Mouse (Mus musculus) liver, embryonic 15.5 days (tissue): ENCODE results near the gene Jup. TPM values are rescaled to one million over a fixed set of nuclear protein-coding genes. Genes with fewer than 3 reads are reported as not detected.

Source experiments
- ATAC-seq: fragments of 200-750 bp; cut with Nextera tagmentation; 2 replicates; pipeline ENCODE4 v1.8.0; 2017; ENCODE audit warnings: moderate number of reproducible peaks, mild to moderate bottlenecking, moderate library complexity; ENCODE audit not compliant: insufficient read depth
- H3K27ac ChIP-seq: fragments of 300-500 bp; sonication (generic); replicated peaks from 2 replicates; pipeline ENCODE4 v1.5.1; 2015; ENCODE audit warnings: mild to moderate bottlenecking, inconsistent platforms
- H3K27me3 ChIP-seq: fragments of 300-500 bp; sonication (generic); 2 replicates; pipeline ENCODE4 v1.6.1; 2015; ENCODE audit warnings: mild to moderate bottlenecking, inconsistent platforms
- H3K36me3 ChIP-seq: fragments of 300-500 bp; sonication (generic); replicated peaks from 2 replicates; pipeline ENCODE4 v1.6.1; 2015; ENCODE audit warnings: moderate library complexity, mild to moderate bottlenecking, inconsistent platforms
- H3K4me1 ChIP-seq: fragments of 300-500 bp; sonication (generic); replicated peaks from 2 replicates; pipeline ENCODE4 v1.6.1; 2015; ENCODE audit warnings: inconsistent platforms
- H3K4me2 ChIP-seq: fragments of 300-500 bp; sonication (generic); 2 replicates; pipeline ENCODE4 v1.6.1; 2015; ENCODE audit warnings: moderate library complexity, mild to moderate bottlenecking, inconsistent platforms
- H3K4me3 ChIP-seq: fragments of 300-500 bp; sonication (generic); replicated peaks from 2 replicates; pipeline ENCODE4 v1.5.1; 2015; ENCODE audit warnings: mild to moderate bottlenecking, inconsistent platforms
- H3K9ac ChIP-seq: fragments of 300-500 bp; sonication (generic); 2 replicates; pipeline ENCODE4 v1.6.1; 2015; ENCODE audit warnings: moderate library complexity, mild to moderate bottlenecking, inconsistent platforms
- H3K9me3 ChIP-seq: fragments of 300-500 bp; sonication (generic); replicated peaks from 2 replicates; pipeline ENCODE4 v1.6.1; 2016; ENCODE audit warnings: inconsistent platforms
- WGBS: fragments of 180-500 bp; shearing (Covaris S2); methylation state at CpG from one replicate; pipeline ENCODE4 v1.1.7; 2015; ENCODE audit warnings: mixed read lengths; ENCODE audit not compliant: insufficient replicate concordance; 5-methylcytosine and 5-hydroxymethylcytosine counted together
- polyA plus RNA-seq: library from polyadenylated mRNA; unstranded; fragments of >200 nt; fragmentation: Nextera tagmentation; extraction: Ambion mirVana; gene quantifications from 2 replicates; pipeline ENCODE4 v1.2.1, GENCODE M21; 2015

The Jup gene
- polyA plus RNA-seq, 1 experiment from 2014 or later = 14.0 TPM

DNA sequence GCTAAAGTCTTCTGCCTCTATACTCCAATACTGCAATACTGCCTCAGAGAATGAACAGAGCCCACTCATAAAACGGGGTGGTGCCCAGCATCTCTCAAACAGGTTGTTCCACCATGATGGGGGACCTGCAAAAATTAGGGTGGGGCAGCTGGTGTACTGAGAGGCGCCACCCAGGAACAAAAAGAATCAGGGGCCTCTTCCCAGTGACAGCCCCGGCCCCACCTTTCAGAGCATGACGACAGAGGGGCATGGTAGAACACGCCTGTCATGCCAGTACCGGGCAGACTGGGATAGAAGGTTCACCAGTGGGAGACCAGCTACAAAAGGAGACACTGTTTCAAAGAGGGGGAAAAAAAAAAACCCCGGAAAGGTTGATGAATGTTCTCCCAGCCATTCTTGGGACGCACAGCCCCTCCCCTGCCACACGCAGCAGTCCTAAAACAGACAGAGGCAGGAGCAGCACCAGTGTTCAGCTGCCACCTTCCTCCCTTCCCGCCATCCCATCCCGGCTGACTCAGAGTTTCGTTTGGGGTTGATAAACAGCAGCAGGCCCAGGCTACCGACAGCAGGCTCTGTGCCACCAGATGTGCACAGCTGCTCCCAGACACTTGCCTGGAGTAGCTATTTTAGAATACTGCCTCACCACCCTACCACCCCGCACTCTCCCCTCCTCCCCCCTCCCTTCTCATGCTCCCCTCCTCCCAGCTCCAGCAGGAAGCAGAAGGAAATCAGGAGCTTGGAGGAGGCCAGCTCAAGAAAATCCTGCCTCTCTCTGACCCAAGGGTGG lies 9.8 kb downstream of the Jup start:
- peaks cover 49% of the 10 kb centered on the region for H3K4me1 ChIP-seq
- WGBS = 37% methylated on average over 14 of the region's 14 CpGs

DNA sequence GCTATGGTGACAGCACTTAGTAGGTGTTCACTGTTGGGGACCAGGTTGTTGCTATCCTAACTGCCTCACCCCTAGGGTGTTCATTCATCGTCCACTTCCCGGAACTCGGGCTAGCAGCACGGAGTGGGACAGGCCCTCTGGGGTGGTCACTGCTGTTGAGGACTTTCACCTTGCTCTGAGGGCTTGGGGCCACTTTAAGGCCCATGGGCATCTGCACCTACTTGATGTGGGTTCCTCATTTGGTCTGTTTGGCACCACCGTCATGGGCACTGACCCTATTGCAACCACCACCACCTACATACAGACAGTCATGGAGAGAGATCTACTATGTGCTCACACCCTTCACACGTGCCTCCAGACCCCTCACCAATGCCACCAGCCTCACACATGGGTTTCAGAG lies 10.5 kb downstream of the Jup start:
- Histone ChIP-seq H3K36me3 (peaks cover 7% of the 10 kb centered on the region; the same call in 1 of the 2 replicates), H3K9me3 (no peaks in the 10 kb centered on the region), H3K4me1 (peaks cover 43% of the 10 kb centered on the region), H3K9ac (no peak overlapping the region), H3K4me3 (no peak overlapping the region), H3K4me2 (no peak overlapping the region), H3K27ac (no peak overlapping the region), H3K27me3 (no peaks in the 10 kb centered on the region)
- ATAC-seq = no peak
- WGBS = 67% methylated on average over 6 of the region's 6 CpGs

More for the DNA sequence above, 9.8 kb downstream of the Jup start:
- H3K27me3 ChIP-seq = no peaks in the 10 kb centered on the region
- H3K9ac ChIP-seq = no peak overlapping the region
- H3K36me3 ChIP-seq = peaks cover 4% of the 10 kb centered on the region; the same call in 1 of the 2 replicates
- H3K9me3 ChIP-seq = no peaks in the 10 kb centered on the region
- no peak overlapping the region for H3K27ac ChIP-seq
- H3K4me3 ChIP-seq = no peak overlapping the region
- no peak overlapping the region for H3K4me2 ChIP-seq
- no peak for ATAC-seq

DNA sequence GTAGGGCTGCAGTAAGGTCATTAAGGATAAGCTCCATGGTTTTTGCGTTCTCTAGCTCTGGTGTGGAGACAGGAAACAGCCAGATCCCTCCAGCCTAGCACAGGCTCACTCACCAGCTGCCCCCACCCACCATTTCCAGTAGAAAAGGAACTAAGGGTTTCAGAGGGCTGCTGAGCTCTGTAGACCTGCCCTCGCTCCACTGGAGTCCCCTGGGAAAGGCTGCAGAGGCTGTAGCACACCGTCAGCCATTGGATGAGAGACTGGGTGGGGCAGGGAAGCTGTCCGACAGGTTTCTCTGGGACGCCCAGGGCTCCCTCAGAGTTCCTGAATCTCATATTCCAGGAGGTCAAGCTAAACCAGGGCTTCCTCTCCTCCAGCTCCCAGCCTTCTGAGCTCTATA lies 11.0 kb downstream of the Jup start:
- WGBS = 42% methylated on average over 5 of the region's 5 CpGs
- Histone ChIP-seq H3K27ac (no peak overlapping the region), H3K4me2 (no peak overlapping the region), H3K27me3 (no peaks in the 10 kb centered on the region), H3K4me3 (no peak overlapping the region), H3K36me3 (peaks cover 10% of the 10 kb centered on the region; the same call in 1 of the 2 replicates), H3K9ac (no peak overlapping the region), H3K4me1 (peaks cover 38% of the 10 kb centered on the region), H3K9me3 (no peaks in the 10 kb centered on the region)
- ATAC-seq = no peak

DNA sequence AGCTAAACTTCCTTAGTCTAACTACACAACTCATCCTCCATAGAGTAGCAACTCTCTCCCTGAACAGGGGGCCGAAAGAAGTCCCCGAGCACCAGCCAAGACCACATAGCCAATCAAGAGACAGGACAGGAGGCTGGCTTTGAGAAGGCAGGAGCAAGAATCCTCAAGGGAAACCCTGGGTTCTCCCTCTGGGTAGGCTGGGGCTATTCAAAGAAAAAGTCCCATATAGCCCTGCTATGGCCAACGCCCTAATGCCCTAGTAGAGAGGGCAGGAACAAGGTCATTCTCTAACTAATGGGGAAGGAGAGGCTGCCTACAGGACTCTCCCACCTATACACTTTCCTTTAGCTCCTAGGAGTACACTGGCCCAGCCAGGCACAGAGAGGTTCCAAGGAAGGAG lies 12.5 kb downstream of the Jup start:
- Histone ChIP-seq H3K4me3 (no peak overlapping the region), H3K4me1 (peaks cover 23% of the 10 kb centered on the region), H3K27me3 (no peaks in the 10 kb centered on the region), H3K4me2 (no peak overlapping the region), H3K27ac (no peak overlapping the region), H3K9ac (no peak overlapping the region), H3K9me3 (no peaks in the 10 kb centered on the region), H3K36me3 (peaks cover 18% of the 10 kb centered on the region)
- WGBS = 68% methylated on average over 3 of the region's 3 CpGs
- ATAC-seq = no peak

DNA sequence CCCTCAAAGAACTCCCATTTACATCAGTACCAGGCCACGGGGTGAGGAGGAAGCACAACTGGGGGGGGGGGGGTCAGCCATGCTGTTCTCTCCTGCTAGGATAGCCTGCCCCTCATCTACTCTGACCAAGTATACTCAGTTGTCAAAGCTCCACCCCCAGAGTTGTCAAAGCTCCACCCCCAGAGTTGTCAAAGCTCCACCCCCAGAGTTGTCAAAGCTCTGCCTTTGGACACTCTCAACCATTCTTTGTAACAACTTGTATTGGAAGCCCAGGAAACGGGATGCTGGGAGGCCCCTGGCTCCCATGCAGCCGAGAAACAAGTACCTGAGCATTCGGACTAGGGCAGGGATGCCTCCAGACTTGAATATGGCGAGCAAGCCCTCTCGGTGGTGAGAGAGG lies 14.9 kb downstream of the Jup start:
- Histone ChIP-seq H3K9me3 (no peaks in the 10 kb centered on the region), H3K36me3 (peaks cover 22% of the 10 kb centered on the region), H3K27me3 (no peaks in the 10 kb centered on the region), H3K27ac (no peak overlapping the region), H3K9ac (no peak overlapping the region), H3K4me3 (no peak overlapping the region), H3K4me1 (peaks cover 1% of the 10 kb centered on the region; the same call in 1 of the 2 replicates), H3K4me2 (no peak overlapping the region)
- 58% methylated on average over 6 of the region's 6 CpGs for WGBS
- ATAC-seq = no peak

DNA sequence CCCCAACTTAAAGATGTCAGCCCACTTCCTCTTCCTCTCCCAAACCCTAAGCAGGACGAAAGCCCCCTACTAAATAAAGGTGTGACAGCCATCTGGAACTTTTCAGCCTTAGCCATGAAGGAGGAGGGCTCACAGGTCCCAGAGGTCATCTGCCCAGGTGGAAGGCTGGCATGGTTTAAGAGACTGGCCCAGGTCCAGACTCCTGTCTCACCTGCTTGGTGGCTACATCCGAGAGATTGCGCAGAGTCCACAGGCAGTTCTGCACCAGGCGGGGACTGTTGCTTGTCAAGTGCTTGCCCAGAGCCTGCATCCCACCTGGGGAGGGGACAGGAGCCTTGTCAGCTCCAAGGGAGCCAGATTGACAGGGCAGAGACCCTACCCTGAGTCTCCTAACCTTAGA lies 18.3 kb downstream of the Jup start:
- Histone ChIP-seq H3K4me2 (no peak overlapping the region), H3K9ac (no peak overlapping the region), H3K9me3 (no peaks in the 10 kb centered on the region), H3K27me3 (no peaks in the 10 kb centered on the region), H3K36me3 (peaks cover 43% of the 10 kb centered on the region), H3K4me3 (no peak overlapping the region), H3K27ac (no peak overlapping the region), H3K4me1 (no peaks in the 10 kb centered on the region)
- ATAC-seq = no peak
- WGBS = 68% methylated on average over 4 of the region's 4 CpGs

DNA sequence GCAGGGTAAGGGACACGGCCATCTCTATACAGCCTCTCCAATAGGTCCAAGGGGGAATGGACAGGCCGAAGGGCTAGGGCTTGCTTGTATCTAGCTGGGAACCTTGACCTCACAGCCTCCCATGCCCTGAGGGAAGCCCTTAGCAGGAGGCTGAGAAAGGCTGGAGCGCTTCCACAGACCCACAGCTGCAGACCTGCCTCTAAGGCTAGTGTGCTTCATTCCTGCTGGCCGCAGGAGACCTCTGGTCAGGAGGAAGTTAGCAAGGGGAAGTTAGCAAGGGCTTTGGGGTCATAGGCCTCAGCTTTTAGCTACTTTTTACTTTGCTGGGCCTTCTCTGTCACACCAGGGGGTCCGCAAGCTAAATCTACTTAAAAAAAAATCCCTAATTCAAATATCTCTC lies 19.1 kb downstream of the Jup start:
- WGBS = 62% methylated on average over 5 of the region's 5 CpGs
- H3K36me3 ChIP-seq = peaks cover 43% of the 10 kb centered on the region

DNA sequence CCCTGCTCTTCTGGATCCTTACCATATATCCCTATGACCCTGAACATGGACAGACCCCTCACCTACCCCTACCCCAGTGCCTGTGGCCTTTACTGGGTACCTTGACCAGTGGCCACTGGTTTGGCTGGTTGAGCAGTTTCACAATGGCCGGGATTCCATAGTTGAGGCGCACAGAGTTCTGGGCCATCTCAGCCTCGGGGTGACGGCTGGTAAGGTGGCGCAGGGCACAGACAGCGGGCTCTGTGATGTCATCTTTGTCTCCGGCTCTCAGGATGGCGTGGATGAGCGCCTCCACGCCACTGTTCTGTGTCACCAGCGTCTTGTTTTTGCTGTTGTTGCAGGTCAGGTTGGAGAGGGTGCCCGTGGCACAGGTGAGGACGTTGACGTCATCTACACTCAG lies 19.6 kb downstream of the Jup start:
- Histone ChIP-seq H3K27me3 (no peaks in the 10 kb centered on the region), H3K4me1 (no peaks in the 10 kb centered on the region), H3K36me3 (peaks cover 41% of the 10 kb centered on the region), H3K4me3 (no peak overlapping the region), H3K9ac (no peak overlapping the region), H3K27ac (no peak overlapping the region), H3K9me3 (no peaks in the 10 kb centered on the region), H3K4me2 (no peak overlapping the region)
- WGBS = 72% methylated on average over 14 of the region's 14 CpGs
- no peak for ATAC-seq

More for the DNA sequence above, 19.1 kb downstream of the Jup start:
- Histone ChIP-seq H3K4me3 (no peak overlapping the region), H3K27ac (no peak overlapping the region), H3K9me3 (no peaks in the 10 kb centered on the region), H3K9ac (no peak overlapping the region), H3K4me2 (no peak overlapping the region), H3K4me1 (no peaks in the 10 kb centered on the region), H3K27me3 (no peaks in the 10 kb centered on the region)
- ATAC-seq = no peak

DNA sequence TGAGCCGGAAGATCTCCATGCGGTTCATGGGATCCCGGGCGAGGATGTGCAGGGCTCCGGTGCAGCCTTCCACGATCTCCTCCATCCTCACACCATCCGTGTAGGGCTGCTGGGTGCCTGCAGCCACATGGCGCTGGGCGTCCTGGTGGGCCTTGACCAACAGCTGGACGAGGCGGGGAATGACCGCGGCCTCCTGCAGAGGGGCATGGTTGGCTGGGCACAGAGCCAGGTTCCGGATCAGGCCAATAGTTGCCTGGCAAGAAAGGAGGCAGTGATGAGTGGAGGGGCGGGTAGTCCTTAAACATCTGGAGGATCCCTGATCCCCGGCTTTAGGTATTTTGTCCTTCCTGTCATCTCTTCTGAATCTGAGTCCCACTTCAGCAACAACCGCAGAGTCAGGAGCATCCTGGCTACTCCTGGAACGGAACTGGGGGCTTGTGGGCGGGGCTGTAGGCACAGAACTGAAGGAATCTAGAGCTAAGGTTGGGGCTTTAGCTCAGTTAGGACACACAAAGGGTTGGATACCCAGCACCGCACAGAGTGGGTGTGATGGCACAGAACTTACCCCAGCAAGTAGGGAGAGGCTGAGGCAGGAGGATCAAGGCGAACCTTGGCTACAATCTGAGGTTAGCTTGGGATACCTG lies 20.7 kb downstream of the Jup start:
- Histone ChIP-seq H3K4me2 (no peak overlapping the region), H3K4me3 (no peak overlapping the region), H3K4me1 (no peaks in the 10 kb centered on the region), H3K36me3 (peaks cover 36% of the 10 kb centered on the region), H3K27me3 (no peaks in the 10 kb centered on the region), H3K9ac (no peak overlapping the region), H3K9me3 (no peaks in the 10 kb centered on the region), H3K27ac (no peak overlapping the region)
- 80% methylated on average over 21 of the region's 21 CpGs for WGBS
- ATAC-seq = no peak

DNA sequence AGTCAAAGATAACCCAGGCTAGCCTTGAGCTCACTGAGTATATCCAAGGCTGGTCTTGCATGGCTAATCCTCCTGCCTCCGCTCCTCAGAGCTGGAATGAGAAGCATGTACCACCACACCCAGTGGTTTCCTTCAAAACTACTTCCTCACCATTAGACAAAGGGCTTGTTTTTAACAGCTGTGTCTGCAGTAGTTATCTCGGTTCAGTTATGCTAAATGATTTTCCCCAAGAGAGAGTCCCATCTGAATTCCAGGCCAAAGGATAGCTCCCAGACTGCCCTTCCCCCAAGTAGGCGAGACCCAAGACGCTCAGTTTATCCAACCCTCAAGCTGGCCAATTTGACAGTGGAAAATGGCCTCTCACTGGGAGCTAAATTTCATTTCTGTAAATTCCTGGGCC lies 21.6 kb downstream of the Jup start:
- ATAC-seq = no peak
- Histone ChIP-seq H3K27ac (no peak overlapping the region), H3K9ac (no peak overlapping the region), H3K4me3 (no peak overlapping the region), H3K9me3 (no peaks in the 10 kb centered on the region), H3K27me3 (no peaks in the 10 kb centered on the region), H3K4me2 (no peak overlapping the region), H3K4me1 (no peaks in the 10 kb centered on the region), H3K36me3 (peaks cover 39% of the 10 kb centered on the region)
- WGBS = 53% methylated on average over 4 of the region's 4 CpGs

DNA sequence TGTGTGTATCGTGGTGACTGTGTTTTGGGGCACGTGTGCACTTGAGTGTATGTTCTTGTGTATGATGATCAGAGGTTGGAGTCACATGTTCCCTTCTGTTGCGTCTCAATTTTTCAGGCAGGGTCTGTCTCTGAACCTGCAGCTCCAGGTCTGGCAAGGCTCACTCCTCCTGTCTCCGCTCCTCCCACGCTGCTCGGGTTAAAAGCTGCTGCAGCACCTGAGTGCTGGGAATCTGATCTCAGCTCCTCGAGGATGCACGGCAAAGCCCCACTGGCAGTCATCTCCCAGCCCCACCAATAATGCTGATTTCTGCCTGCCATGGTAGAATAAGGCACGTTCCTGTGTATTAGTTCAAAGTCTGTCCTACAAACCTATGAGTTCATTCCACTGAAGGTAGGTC lies 22.4 kb downstream of the Jup start:
- no peak for ATAC-seq
- H3K9ac ChIP-seq = no peak overlapping the region
- H3K36me3 ChIP-seq = peaks cover 33% of the 10 kb centered on the region
- WGBS = 72% methylated on average over 9 of the region's 9 CpGs
- no peaks in the 10 kb centered on the region for H3K27me3 ChIP-seq
- no peak overlapping the region for H3K4me2 ChIP-seq
- no peaks in the 10 kb centered on the region for H3K9me3 ChIP-seq
- no peak overlapping the region for H3K27ac ChIP-seq
- no peak overlapping the region for H3K4me3 ChIP-seq
- H3K4me1 ChIP-seq = no peaks in the 10 kb centered on the region
